Mouse (Mus musculus) monocyte, adult 2 months (primary cell): ENCODE measurements around the gene Nsrp1.
"Not testable (repeated sequence)": the region's sequence is repeated elsewhere in the genome, so short reads cannot be mapped to it uniquely, and the experiment has no call there.

Experiments
- DNase-seq, 2 experiments: peaks; one replicate each; pipeline ENCODE4 v3.0.0; 2022; ENCODE audit warnings: low spot score in 2 of 2, low read depth in 1 of 2

Gene Nsrp1

DNA sequence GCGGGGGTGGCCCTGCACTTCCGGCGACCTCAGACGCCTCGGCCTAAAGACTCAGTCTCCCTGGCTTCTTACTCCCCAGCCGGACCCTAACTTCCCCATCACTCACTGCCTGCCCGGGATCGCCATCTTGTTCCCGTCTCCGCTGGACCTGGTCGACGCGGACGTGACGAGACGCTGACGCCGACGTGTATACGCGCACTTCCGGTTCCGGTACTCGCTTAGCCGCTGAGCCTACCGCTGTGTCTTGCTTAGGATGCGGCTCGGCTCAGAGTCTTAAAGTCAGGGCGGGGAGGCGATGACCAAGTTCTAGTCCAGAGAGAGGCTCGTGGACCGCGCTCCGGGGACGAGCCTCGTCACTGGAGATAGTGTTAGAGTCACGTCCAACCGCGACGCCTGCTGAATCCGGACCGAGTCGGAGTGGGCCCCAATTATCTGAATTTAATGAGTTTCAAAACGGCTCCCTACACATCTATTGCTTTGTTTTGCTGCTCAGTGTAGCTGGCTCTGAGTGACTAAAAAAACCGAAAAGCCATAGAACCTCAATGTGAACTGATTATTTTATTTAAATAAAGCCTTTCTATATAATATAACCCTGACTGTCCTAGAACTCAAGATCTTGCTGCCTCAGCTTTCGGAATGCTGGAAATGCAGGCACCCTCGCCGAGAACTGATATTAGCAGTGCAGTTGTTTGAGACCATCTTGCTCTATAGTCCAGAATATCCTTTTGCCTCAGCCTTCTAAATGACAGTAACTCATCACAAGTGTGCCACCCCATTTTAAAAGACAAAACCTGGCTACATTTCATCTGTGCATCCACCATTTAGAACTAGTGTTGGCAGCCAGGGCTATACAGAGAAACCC lies at the start of gene Nsrp1:
TSS of gene Nsrp1 (minus strand) at position 163 of the 862 bp plus-strand sequence.
- peak; percentile 79 to 88 for DNase-seq

DNA sequence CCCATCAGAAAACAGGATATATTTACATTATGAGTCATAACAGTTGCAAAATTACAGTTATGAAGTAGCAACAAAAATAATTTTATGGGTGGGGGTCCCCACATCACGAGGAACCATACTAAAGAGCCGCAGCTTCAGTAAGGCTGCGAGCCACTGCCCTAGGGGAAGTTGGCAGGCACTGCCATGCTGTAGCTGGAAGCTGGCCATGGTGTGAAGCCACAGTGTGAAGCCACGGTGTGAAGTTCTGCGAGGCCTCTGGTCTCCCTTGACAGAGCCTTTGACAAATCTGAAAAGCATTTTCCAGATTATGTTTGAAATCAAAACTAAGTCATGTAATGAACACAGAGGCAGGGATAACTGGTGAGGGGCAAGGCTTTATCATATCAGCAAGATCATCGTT lies 32.9 kb upstream of the Nsrp1 start:
- no peak for DNase-seq

DNA sequence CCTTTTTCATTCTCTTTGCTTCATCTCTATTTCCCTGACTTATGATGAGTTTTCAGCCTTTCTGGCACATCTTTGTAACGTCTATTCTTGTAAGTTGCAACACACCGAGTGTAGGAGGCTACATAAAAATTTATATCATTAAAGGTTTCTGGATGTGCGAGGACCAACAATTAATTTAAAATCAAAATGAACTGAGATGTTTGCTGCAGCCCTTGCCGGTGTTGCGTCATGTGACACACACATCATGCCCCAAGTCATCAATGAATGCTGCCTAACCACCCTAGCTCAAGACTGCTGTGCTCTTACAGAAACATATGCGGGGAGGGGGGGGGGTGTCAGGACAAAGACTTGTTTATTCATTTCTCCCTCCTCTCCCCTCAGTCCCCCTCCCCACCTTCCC lies 30.2 kb upstream of the Nsrp1 start:
- DNase-seq = no peak

DNA sequence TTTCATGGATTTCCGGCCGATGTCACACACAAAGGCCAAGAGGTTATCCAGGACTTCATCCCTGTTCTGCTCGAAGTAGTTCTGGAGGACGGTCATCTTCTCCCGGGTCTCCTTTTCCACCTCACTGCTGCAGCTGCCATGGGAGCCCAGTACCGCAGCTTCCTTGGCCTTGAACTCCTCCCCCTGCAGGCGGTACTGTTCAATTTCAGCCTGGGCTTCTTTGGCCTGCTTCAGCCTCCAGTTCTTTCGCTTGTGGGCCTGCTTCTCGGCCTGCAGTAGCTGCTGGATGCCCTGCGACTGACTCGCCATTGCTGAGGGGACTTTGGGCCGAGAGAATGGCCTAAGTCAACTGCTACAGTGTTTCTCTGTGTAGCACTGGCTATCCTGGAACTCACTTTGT lies 29.6 kb upstream of the Nsrp1 start:
- DNase-seq = not testable (repeated sequence)

DNA sequence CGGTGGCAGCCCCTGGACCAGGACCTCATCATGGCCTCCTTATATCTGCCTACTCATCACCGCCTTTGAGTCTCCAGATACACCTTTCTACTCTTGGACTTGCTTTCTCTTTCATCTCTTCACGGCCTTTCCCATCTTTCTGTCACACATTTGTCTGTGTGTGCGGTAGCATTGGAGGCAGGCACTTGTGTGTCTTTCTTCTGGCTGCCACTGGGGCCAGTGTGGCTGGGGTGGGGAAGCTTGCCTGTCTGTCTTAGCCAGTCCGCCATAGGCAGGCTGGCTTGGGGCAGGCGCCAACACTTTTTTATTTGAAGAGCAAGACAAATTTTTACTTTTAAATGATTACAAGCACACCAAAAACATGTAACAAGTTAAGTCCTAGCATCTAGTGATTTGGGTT lies 28.7 kb upstream of the Nsrp1 start:
- no peak for DNase-seq

DNA sequence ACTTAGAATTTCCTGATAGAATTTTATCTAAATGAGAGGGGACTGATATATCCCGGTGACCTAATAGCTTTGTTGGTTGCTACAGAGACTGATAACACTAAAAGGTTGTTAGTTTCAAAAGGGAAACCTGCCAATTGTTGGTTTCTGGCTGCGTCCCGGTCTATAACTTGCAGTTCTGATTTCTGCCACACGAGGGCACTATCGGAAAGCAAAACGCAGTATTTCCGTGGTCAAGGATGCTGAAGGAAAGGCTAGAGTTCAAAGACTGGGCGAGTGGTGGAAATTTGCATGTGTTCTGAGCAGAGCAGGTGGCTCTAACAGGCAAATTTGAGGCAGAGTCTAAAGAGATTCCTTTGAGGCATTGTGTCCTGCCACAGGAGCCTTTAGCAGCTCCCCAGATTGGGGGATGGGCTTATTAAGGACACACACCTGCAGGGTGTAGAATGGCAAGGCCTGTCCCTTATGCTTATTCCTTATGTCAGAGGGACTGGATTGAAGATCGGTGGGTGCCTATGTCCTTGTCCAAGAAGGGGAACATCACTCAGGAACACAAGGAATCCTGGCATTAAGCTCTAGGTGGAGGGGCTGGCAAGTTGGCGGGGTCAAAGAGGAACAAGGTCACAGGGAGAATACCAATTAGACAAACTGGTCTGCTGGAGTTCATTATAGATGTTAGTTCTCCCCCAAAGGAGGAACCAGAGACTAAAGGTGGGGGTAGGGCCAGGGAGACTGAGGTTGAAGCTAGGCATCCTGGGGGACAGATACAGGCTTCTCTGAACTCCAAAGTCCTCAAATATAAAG lies 22.1 kb upstream of the Nsrp1 start:
- DNase-seq = peak; percentile 24 to 66

DNA sequence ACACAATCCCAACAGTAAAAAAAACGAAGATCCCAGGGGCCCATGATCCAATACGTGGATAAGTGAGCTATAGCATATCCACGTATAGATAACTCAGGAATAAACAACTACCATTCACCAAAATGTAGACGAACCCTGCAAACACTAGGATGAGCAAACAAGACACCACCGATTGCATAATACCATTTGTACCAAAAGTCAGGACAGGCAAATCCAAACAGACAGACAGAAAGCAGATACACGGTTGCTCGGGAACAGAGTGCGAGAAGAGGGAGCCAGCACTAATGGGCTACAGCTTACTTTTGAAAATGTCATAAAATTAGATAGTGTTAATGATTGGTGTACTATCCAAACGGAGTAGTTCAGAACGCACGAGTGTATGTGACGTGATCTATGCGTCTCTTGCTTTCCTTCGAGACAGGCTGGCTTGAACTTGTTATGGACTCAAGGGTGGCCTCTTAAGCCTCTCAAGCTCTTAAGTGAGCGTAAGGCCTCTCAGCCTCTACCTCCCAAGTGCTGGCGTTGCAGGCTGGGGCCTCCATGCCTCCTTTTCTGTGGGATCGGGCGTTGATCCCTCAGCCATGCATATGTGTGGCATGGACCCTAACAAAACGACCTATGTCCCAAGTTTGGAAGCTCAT lies 20.2 kb upstream of the Nsrp1 start:
- no peak for DNase-seq

DNA sequence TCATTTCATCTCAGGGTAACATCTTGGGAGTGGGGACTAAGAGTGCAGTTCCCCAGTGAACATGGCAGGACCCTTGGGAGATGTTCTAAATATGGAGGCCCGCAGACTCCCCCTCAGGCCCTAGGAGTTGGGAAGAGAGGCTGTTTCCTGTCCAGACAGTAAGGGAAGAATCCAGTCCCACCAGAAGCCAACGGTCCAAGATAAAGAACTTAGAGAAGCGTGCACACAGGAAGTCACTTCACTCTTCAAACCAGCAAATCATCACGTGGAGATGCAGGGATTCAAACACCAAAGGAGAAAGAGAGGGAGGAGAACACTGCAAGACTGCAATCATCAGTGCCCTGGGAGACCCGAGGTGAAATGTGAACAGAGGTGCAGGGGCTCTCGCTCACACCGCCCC lies 18.8 kb upstream of the Nsrp1 start:
- DNase-seq = no peak

DNA sequence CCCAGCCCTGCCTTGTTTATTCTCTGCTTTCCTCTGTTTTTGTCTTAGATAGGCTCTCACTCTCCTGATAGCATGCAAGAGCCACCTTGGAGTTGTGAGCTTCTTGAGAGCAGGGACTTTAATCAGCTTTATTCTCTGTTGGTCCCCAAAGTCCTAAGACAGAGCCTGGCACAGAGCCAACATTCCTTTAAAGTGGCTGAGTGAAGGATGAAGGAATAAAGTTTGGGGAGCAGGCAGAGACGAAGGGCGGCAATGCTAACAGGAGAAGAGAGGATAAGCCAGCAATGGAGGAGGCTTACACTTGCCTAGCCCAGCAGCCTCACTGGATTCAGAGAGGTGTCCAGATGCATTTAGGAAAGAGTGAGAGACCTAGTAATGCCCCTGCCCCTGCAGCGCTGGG lies 18.3 kb upstream of the Nsrp1 start:
- no peak for DNase-seq

DNA sequence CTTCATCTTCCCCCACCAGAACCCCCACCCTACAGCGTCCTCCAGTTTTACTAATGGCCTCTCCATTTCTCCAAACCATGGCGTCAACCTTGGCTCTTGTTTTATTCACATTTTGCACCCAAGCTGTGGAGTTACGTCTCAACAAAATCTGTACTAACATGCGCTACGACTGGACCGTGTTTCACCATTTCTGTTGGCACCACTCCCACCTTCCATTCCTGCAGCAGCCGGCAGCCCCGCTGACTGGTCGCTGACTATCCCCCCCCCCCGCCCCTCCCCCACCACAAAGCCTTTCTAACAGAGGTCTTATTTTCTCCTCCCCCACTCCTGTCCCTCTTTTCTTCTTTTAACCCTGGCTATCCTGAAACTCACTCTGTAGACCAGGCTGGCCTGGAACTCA lies 17.0 kb upstream of the Nsrp1 start:
- DNase-seq = no peak

DNA sequence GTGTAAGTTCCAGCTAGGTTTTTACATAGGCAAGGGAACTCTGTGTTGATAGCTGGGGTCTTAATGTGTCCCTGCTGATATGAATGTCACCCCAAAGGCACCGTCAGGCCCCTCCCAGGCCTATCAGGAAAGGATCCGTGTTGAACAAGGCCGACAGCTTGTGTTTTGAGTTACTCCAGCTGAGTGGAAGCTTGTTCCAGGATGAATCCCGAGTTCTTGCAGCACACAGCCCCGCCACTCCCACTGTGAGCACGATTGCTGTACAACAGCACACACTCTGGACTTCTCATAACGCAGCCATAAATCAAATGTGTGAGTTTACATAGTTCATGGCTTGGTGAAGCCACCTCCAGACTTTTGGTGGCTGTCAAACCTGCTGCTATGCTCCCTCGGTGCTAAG lies 15.9 kb upstream of the Nsrp1 start:
- no peak for DNase-seq

DNA sequence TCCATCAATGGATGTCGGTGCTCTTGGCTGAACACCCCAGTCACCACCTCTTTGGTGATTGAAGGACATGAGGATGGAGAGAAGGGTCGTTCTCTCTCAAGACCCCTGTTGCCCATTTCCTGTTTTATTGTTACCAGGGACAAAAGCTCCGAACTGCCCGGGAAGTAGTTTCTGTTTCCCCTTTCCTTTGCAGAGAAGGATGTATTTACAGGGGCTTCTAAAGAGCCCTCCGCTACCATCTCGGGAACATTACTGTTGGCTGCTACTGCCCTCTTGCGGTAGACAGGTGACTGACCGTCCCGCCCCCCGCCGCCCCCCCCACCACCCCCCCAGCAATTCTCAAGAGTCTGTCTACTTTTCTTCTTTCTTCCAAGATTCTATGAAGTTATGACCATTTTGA lies 15.0 kb upstream of the Nsrp1 start:
- no peak for DNase-seq

DNA sequence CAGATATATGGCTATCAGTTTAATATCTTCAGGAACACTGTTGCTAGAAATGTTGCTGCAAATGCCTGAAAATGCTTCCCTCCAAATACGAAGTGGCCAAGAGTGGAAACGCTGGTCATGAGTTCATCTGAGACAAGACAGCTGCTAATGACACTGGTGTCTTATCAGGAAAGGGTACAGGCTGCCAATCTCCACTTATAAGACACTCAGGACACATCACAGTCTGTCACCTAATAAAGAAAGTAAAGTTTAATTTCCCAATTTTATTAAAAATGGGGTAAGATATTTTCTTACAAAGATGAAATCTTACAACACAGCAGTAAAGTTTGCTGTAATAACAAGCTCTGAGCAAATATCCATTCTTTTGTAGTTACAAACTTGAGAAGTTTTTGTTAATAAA lies 10.9 kb upstream of the Nsrp1 start:
- no peak for DNase-seq

DNA sequence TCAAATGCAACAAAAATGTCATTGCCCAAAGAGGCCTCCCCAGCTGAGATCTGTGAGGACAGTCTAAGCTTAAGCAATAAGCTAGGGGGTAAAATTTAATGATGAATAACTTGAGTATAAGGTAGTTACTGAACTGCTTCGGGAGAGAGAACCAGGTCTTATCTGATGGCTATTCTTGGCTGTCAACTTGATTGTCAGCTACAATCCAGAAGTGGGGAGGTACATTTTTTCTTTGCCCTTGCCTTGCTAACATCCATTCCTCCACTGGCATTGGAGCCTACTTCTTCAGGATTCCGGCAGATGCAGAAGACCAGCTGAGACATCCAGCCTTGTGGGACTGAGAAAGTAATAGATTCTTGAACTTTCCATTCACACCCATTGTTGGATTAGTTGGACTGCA lies 8.8 kb upstream of the Nsrp1 start:
- DNase-seq = no peak

DNA sequence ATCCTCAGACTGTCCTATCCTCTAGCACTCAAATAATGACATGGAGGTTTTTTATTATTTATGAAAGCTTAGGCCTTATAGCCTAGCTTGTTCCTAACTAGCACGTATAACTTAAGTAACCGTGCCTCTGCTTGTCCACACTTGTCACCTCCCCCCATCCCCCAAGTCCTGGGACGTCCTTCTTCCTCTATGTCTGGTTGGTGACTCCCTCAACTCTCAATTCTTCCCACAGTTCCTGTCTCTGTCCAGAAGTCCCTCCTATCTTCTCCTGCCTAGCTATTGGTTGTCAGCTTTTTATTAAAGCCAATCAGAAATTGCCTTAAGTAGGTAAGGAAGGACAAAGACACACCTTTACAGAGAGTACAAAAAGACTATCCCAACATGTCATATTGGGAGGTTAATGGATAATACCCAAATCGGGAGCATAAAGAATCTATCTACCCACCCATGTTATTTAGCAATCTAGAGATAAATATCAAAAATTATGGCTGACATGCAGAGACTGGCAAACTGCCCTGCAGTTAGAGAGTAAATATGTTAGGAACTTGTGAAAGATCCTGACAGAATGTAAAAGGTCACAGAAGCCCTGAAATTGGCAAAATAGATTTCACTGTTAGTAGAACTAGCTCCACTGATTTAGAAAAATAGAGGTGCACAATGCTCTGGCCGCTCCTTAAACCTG lies 5.9 kb upstream of the Nsrp1 start:
- DNase-seq = no peak

DNA sequence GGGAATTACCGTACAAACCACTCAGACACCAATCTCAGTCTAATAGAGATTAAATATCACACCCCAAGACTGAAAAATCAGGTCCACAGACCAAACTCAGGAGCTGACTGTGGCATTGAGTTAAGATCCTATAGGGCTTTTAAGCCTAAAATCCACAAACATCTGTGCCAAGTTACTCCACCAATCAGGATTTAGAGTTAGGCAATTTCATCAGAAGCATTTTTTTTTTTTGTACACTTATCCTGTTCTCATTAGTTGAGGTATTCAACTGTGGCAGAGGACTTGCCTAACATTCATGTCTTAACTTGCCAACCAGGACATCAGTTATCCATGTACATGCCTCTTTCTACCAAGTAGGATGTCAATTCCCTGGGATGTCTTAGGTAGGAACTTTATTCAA lies 1.1 kb upstream of the Nsrp1 start:
- DNase-seq = no peak

DNA sequence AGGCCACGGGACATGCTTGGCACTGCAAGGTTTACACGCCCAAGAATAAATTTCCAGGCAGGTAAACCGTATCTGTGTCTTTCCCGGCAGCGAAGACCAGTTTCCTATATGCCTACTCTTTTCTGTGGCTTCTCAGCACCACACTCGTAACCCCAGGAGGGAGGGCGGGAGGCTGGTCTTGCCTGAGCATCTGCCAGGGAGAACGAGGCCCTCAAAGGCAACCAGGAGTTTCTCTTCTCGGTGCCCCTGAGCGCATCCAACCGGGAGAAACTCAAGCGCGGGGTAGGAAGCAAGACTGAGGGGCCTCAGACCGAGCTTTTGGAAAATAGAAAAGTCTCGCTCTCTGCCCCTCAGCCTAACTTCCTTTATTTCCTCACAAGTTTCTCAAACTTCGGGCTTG lies 443 bp downstream of the Nsrp1 start:
- DNase-seq = no peak

DNA sequence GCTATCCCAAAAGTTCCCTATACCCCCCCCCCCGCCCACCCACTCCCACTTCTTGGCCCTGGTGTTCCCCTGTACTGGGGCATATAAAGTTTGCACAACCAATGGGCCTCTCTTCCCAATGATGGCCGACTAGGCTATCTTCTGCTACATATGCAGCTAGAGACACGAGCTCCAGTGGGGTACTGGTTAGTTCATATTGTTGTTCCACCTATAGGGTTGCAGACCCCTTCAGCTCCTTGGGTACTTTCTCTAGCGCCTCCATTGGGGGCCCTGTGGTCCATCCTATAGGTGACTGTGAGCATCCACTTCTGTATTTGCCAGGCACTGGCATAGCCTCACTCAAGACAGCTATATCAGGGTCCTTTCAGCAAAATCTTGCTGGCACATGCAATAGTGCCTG lies 904 bp downstream of the Nsrp1 start:
- DNase-seq = not testable (repeated sequence)

DNA sequence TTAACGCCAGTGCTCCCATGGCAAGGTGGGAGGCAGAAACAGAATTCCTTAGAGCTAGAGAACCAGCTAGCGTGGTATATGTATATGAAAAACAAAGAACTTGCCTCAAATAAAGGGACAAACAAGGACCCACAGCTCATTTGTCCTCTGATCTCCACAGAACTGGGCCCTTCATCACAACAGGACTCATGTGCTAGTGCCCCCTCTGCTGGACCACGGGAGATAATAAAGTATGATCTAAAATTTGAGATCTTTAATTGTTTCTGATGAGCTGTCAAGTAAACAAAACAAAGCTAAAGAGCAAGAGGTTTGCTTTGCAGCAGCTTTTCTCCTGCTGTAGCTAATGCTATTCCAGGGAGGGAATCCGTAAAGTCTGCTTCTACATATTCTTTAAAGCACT lies 7.5 kb downstream of the Nsrp1 start:
- no peak for DNase-seq

DNA sequence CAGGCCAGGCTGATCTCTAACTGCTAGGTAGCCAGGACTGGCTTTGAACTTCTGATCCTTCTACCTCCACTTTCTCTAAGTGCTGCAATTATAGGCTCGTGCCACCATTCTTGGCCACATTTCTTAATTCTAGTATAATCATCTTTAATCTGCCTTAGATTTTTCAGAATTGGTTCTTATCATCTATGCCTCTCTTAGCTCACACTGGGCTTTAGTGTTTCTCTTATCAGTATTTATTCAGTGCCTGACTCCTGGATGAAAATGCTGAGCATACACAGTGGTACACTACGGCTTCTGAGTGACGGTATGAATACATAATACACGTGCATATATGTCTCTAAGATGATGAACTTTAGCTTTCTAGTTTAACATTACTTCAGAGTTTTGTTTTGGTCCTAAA lies 9.4 kb downstream of the Nsrp1 start:
- DNase-seq = no peak

DNA sequence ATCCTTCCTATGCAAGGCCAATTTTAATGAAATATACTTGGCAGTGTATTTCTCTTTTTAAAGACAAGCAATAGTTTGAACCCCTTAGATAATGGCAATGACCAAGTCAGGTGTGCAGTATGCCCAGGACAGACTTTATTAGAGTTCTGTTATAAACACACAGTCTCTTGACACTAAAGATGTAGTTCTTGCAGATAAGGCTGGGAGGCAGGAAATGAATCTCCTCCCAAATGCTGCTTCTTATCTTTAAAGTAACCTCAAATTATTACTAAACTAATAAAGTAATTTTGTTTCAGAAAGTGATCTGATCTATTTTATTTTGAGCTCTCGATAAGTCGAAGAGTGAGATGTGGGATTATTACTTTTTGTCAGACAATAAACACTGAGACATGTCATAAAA lies 14.8 kb downstream of the Nsrp1 start:
- no peak for DNase-seq
